Mouse (Mus musculus) embryonic fibroblast, embryonic 13.5 days (primary cell): ENCODE results near the gene Tgfa.

Experiments
- CTCF ChIP-seq: IDR thresholded peaks from 2 replicates; pipeline ENCODE4 v1.5.1; 2011; ENCODE audit warnings: mild to moderate bottlenecking, control low read depth, low read length, moderate library complexity, borderline replicate concordance; ENCODE audit not compliant: insufficient read depth
- POLR2A ChIP-seq: IDR thresholded peaks from 2 replicates; pipeline ENCODE4 v1.6.1; 2011; ENCODE audit warnings: low read depth, mild to moderate bottlenecking, control low read depth, low read length, moderate library complexity

GRCm38 (mm10) chr6:86167851-86168250, 27.2 kb upstream of the Tgfa start:
- TF ChIP-seq CTCF (no peak), POLR2A (no peak)
